Mouse (Mus musculus) forebrain, embryonic 12.5 days (tissue): ENCODE data around the gene Cep44. TPM values are rescaled to one million over a fixed set of nuclear protein-coding genes. Genes with fewer than 3 reads are reported as not detected.

Experiments used
- microRNA-seq: library from miRNA; unstranded; fragments of <30 nt; microRNA quantifications from one replicate; pipeline ENCODE4, GENCODE M21; 2017
- polyA plus RNA-seq: library from polyadenylated mRNA; unstranded; fragments of >200 nt; fragmentation: Nextera tagmentation; extraction: Ambion mirVana; gene quantifications from 2 replicates; pipeline ENCODE4 v1.2.1, GENCODE M21; 2016

The Cep44 gene
- polyA plus RNA-seq, 1 experiment from 2014 or later: 39.3 TPM

Small RNA genes within 50 kb of the gene (microRNA-seq; reads per million reads assigned to microRNA genes)
- gene Gm25992: not detected

Other genes with a start within 250 kb of the Cep44 start
- 32.7 and 36.6 TPM in 2 replicates for gene Fbxo8, start within 50 bp of the Cep44 start, polyA plus RNA-seq